Comparison of ENCODE assay signal across 7 mouse cellular contexts in genomic region chr13:21936968-21937367, GRCm38 (mm10). TPM values are rescaled to one million over a fixed set of nuclear protein-coding genes. Genes with fewer than 3 reads are reported as not detected.
DNase-seq lines count a peak whose midpoint lies in the region; ATAC-seq and TF ChIP-seq lines count a peak whose summit lies in the region.

No protein-coding gene starts in this region.

- TF ChIP-seq CTCF in CH12.LX (conservative IDR thresholded peaks at IDR 0.05 in 1 of 2, IDR thresholded peaks at IDR 0.05 in 1 of 2; ENCODE audit: low read depth in 2 of 2, low read length in 2 of 2) = no peak

- H3K4me2 ChIP-seq in CH12.LX (ENCODE audit: insufficient read depth, low read depth, poor library complexity, severe bottlenecking) = peak overlapping the region; percentile 97
- peak overlapping the region; percentile 76 for H3K4me2 ChIP-seq in liver, embryonic 12.5 days
- peak overlapping the region; percentile 27 for H3K4me2 ChIP-seq in neural tube, embryonic 15.5 days

- H3K9ac ChIP-seq in CH12.LX (ENCODE audit: insufficient read depth, low read depth) = peak overlapping the region; percentile 63
- H3K9ac ChIP-seq in liver, embryonic 12.5 days = peak overlapping the region; percentile 64
- H3K9ac ChIP-seq in neural tube, embryonic 15.5 days (replicated peaks) = no peak overlapping the region

- peak; percentile 86 to 88 for DNase-seq in B cell, adult 2 months
- peak; percentile 93 for DNase-seq in CH12.LX (ENCODE audit: extremely low read depth)
- DNase-seq in embryonic facial prominence, embryonic 10.5 days (ENCODE audit: low spot score) = peak; percentile 85
- peak; percentile 29 for DNase-seq in heart, postnatal 4 days
- peak; percentile 96 for DNase-seq in yolk sac, embryonic 10.5 days (ENCODE audit: low spot score)

- peak overlapping the region; percentile 50 to 60 (median 56) for H3K4me3 ChIP-seq in CH12.LX (replicated peaks in 1 of 3; ENCODE audit: low read depth in 2 of 3, low read length in 2 of 3, poor library complexity in 1 of 3)
- H3K4me3 ChIP-seq in embryonic facial prominence, embryonic 10.5 days = peak overlapping the region; percentile 57
- peak overlapping the region; percentile 58 for H3K4me3 ChIP-seq in liver, embryonic 12.5 days
- peak overlapping the region; percentile 10; the same call in 1 of the 2 replicates for H3K4me3 ChIP-seq in neural tube, embryonic 15.5 days (replicated peaks)

- H3K9me3 ChIP-seq in CH12.LX (replicated peaks; ENCODE audit: low read length) = peaks cover 5% of the 10 kb centered on the region
- H3K9me3 ChIP-seq in embryonic facial prominence, embryonic 10.5 days = no peaks in the 10 kb centered on the region
- no peaks in the 10 kb centered on the region for H3K9me3 ChIP-seq in liver, embryonic 12.5 days (replicated peaks)
- no peaks in the 10 kb centered on the region for H3K9me3 ChIP-seq in neural tube, embryonic 15.5 days (replicated peaks)

- no peak for TF ChIP-seq RAD21 in CH12.LX (IDR thresholded peaks at IDR 0.05; ENCODE audit: low read depth, low read length)

- TF ChIP-seq POLR2A in CH12.LX (IDR thresholded peaks at IDR 0.05; ENCODE audit: low read depth, low read length) = 0 out of 2 replicates have a peak, but pooled peaks have one; percentile 10

- H3K79me2 ChIP-seq in CH12.LX (replicated peaks; ENCODE audit: control insufficient read depth, extremely low read depth, insufficient read depth, poor library complexity, severe bottlenecking) = no peaks in the 10 kb centered on the region

- H3K27ac ChIP-seq in CH12.LX (ENCODE audit: insufficient read depth, low read depth) = peak overlapping the region; percentile 39; the same call in 1 of the 2 replicates
- H3K27ac ChIP-seq in embryonic facial prominence, embryonic 10.5 days (replicated peaks) = no peak overlapping the region
- peak overlapping the region; percentile 66 for H3K27ac ChIP-seq in liver, embryonic 12.5 days
- no peak overlapping the region for H3K27ac ChIP-seq in neural tube, embryonic 15.5 days (replicated peaks)

- dilution Hi-C loops in CH12.LX (cut with MboI; ENCODE audit: extremely low pct_ligation_motif_present, extremely low pct_unique_long_range_greater_than_20kb, low sequenced_read_pairs) = no loop called here

- H3K36me3 ChIP-seq in CH12.LX (replicated peaks in 1 of 2; ENCODE audit: control insufficient read depth in 1 of 2, insufficient read depth in 1 of 2, low read length in 1 of 2) = no peaks in the 10 kb centered on the region
- no peaks in the 10 kb centered on the region for H3K36me3 ChIP-seq in embryonic facial prominence, embryonic 10.5 days (replicated peaks)
- no peaks in the 10 kb centered on the region for H3K36me3 ChIP-seq in liver, embryonic 12.5 days
- no peaks in the 10 kb centered on the region for H3K36me3 ChIP-seq in neural tube, embryonic 15.5 days

- WGBS in embryonic facial prominence, embryonic 10.5 days = under 1% methylated on average over 17 of the region's 17 CpGs
- under 1% methylated on average over 17 of the region's 17 CpGs for WGBS in liver, embryonic 12.5 days (ENCODE audit: insufficient replicate concordance)
- WGBS in neural tube, embryonic 15.5 days = 4% methylated on average over 17 of the region's 17 CpGs

- peaks cover 6% of the 10 kb centered on the region for H3K27me3 ChIP-seq in CH12.LX (replicated peaks)
- no peaks in the 10 kb centered on the region for H3K27me3 ChIP-seq in embryonic facial prominence, embryonic 10.5 days (replicated peaks; ENCODE audit: low read depth, poor library complexity, severe bottlenecking)
- H3K27me3 ChIP-seq in liver, embryonic 12.5 days (replicated peaks) = no peaks in the 10 kb centered on the region
- 0 out of 2 replicates have a peak, but pooled peaks cover 15% of the 10 kb centered on the region for H3K27me3 ChIP-seq in neural tube, embryonic 15.5 days (replicated peaks)

- peaks cover 0 to 11% of the 10 kb centered on the region in 2 experiments; a peak in 2 of 4 replicates for H3K4me1 ChIP-seq in CH12.LX (ENCODE audit: control insufficient read depth in 1 of 2, insufficient read depth in 2 of 2)
- H3K4me1 ChIP-seq in embryonic facial prominence, embryonic 10.5 days = peaks cover 33% of the 10 kb centered on the region
- peaks cover 42% of the 10 kb centered on the region for H3K4me1 ChIP-seq in liver, embryonic 12.5 days
- H3K4me1 ChIP-seq in neural tube, embryonic 15.5 days = peaks cover 4% of the 10 kb centered on the region; the same call in 1 of the 2 replicates

- TF ChIP-seq EP300 in CH12.LX (IDR thresholded peaks at IDR 0.05; ENCODE audit: low read length) = no peak

- ATAC-seq in liver, embryonic 12.5 days = peak; percentile 85
- no peak for ATAC-seq in neural tube, embryonic 15.5 days (ENCODE audit: low FRiP score)

- in situ Hi-C loops in CH12.LX (cut with MboI; ENCODE audit: low pct_ligation_motif_present, low pct_unique_long_range_greater_than_20kb, low sequenced_read_pairs) = loop anchor here (25.0 kb wide), 3 partner anchors 225 to 1575 kb away; partner anchors contain the start of genes Hist1h2ai, Hist1h2bl, Hist1h2bm and Hist1h3h

TF ChIP-seq in CH12.LX, 34 proteins besides CTCF, POLR2A, EP300 and RAD21:
- TF ChIP-seq MYC (IDR thresholded peaks at IDR 0.05; ENCODE audit: low read depth, low read length) (0 out of 2 replicates have a peak, but pooled peaks have one; percentile 30), ELF1 (IDR thresholded peaks at IDR 0.05; ENCODE audit: low read depth, low read length) (peak; percentile 97), MAX (IDR thresholded peaks at IDR 0.05; ENCODE audit: low read length) (no peak), ZMIZ1 (IDR thresholded peaks at IDR 0.05; ENCODE audit: low read depth, low read length) (no peak), MAFK (IDR thresholded peaks at IDR 0.05; ENCODE audit: insufficient replicate concordance, low read length) (peak; percentile 97), KAT2A (IDR thresholded peaks at IDR 0.05; ENCODE audit: insufficient replicate concordance, low read length) (0 out of 2 replicates have a peak, but pooled peaks have one; percentile 18), TCF12 (IDR thresholded peaks at IDR 0.05; ENCODE audit: low read depth, low read length) (0 out of 2 replicates have a peak, but pooled peaks have one; percentile 12), ZKSCAN1 (IDR thresholded peaks at IDR 0.05; ENCODE audit: borderline replicate concordance, low read depth, low read length) (peak; percentile 98), NRF1 (IDR thresholded peaks at IDR 0.05; ENCODE audit: low read depth, low read length) (peak; percentile 66), E2F4 (IDR thresholded peaks at IDR 0.05; ENCODE audit: insufficient replicate concordance, low read depth, low read length) (peak; percentile 89), MEF2A (IDR thresholded peaks at IDR 0.05; ENCODE audit: borderline replicate concordance, low read depth, low read length) (no peak), TBP (conservative IDR thresholded peaks at IDR 0.05; ENCODE audit: low read depth, low read length) (peak; percentile 99)

RNA-seq across cellular contexts. Expression of gene Zfp184, which starts 7.9 kb away (rescaled TPM):
- 2.3 and 3.1 TPM in 2 replicates for total RNA-seq in CH12.LX (2012; rRNA removed)
- total RNA-seq in CH12.LX (2014; rRNA removed) = 2.0 and 3.3 TPM in 2 replicates
- polyA plus RNA-seq in CH12.LX (2012; ENCODE audit: insufficient read length, low read depth) = 0.79 and 0.80 TPM in 2 replicates
- polyA plus RNA-seq in embryonic facial prominence, embryonic 10.5 days (2016; fragmentation: Nextera tagmentation; extraction: Ambion mirVana) = 23.1 and 24.9 TPM in 2 replicates
- total RNA-seq in heart, postnatal 4 days (2021) = 1 to 10 TPM; 3.9 TPM
- polyA plus RNA-seq in liver, embryonic 12.5 days (2016; fragmentation: Nextera tagmentation; extraction: Ambion mirVana) = 1.9 and 2.5 TPM in 2 replicates
- polyA plus RNA-seq in neural tube, embryonic 15.5 days (2015; fragmentation: Nextera tagmentation; extraction: Ambion mirVana) = 10.3 and 11.5 TPM in 2 replicates

RNA-seq across cellular contexts. Expression of gene Pom121l2, which starts 44.0 kb away (rescaled TPM):
- total RNA-seq in CH12.LX (2012; rRNA removed) (not detected in 2 replicates), CH12.LX (2014; rRNA removed) (not detected in 2 replicates)
- polyA plus RNA-seq in CH12.LX (2012; ENCODE audit: insufficient read length, low read depth) = not detected in 2 replicates
- polyA plus RNA-seq in embryonic facial prominence, embryonic 10.5 days (2016; fragmentation: Nextera tagmentation; extraction: Ambion mirVana) = 0.06 TPM in 1 of 2 replicates, not detected in the other
- total RNA-seq in heart, postnatal 4 days (2021) = not detected
- not detected in 2 replicates for polyA plus RNA-seq in liver, embryonic 12.5 days (2016; fragmentation: Nextera tagmentation; extraction: Ambion mirVana)
- 0.11 TPM in 1 of 2 replicates, not detected in the other for polyA plus RNA-seq in neural tube, embryonic 15.5 days (2015; fragmentation: Nextera tagmentation; extraction: Ambion mirVana)

Comparison
In these comparisons a context has a peak if more than half of its experiments do, and no peak if none do; other contexts are left out.
1. DNase-seq: peak in every context shown above with its lines; median percentile 96 in yolk sac, embryonic 10.5 days; 93 in CH12.LX; 87 in B cell, adult 2 months; 85 in embryonic facial prominence, embryonic 10.5 days; 29 in heart, postnatal 4 days.
2. H3K27ac ChIP-seq: peak in CH12.LX (single experiment) and liver, embryonic 12.5 days (single experiment); none in embryonic facial prominence, embryonic 10.5 days (single experiment) and neural tube, embryonic 15.5 days (single experiment).
3. H3K4me2 ChIP-seq: peak in every context shown above with its lines; median percentile 97 in CH12.LX; 76 in liver, embryonic 12.5 days; 27 in neural tube, embryonic 15.5 days.
4. Peak in every context shown above with its lines, with median percentiles within 50 percentile points of each other: H3K4me3 ChIP-seq.